Mouse (Mus musculus) right cerebral cortex, postnatal 36 days (tissue): ENCODE results near the gene Psmd6.

Experiments
- DNase-seq, 2 experiments: peaks; one replicate each; pipeline ENCODE4 v3.0.0; 2022; ENCODE audit warnings: low spot score in 2 of 2, mixed read lengths in 1 of 2

Psmd6 gene

GRCm38 (mm10) chr14:14120230-14121096, at the start of gene Psmd6:
TSS of gene Psmd6 (minus strand) at chr14:14120984.
- DNase-seq, result peak; percentile 82 to 83

GRCm38 (mm10) chr14:14110710-14111109, 10.1 kb downstream of the Psmd6 start:
- DNase-seq, result no peak

GRCm38 (mm10) chr14:14104930-14105318, 15.9 kb downstream of the Psmd6 start:
- no peak for DNase-seq

GRCm38 (mm10) chr14:14104213-14104929, 16.4 kb downstream of the Psmd6 start:
- no peak for DNase-seq

- no peak for DNase-seq
These were observed 19.5 kb downstream of the Psmd6 start for GRCm38 (mm10) chr14:14101296-14101695.

- DNase-seq, result no peak
These were observed 20.0 kb downstream of the Psmd6 start for GRCm38 (mm10) chr14:14100773-14101280.

GRCm38 (mm10) chr14:14098330-14098980, 22.3 kb downstream of the Psmd6 start:
- peak; percentile 78 to 82 for DNase-seq

GRCm38 (mm10) chr14:14090571-14090970, 30.2 kb downstream of the Psmd6 start:
- DNase-seq, result no peak

GRCm38 (mm10) chr14:14088016-14088791, 32.6 kb downstream of the Psmd6 start:
- DNase-seq, result no peak

GRCm38 (mm10) chr14:14087348-14087747, 33.4 kb downstream of the Psmd6 start:
- DNase-seq, result no peak

GRCm38 (mm10) chr14:14086711-14087263, 34.0 kb downstream of the Psmd6 start:
- DNase-seq, result no peak

- no peak for DNase-seq
These were observed 37.0 kb downstream of the Psmd6 start for GRCm38 (mm10) chr14:14083811-14084210.

GRCm38 (mm10) chr14:14080604-14081194, 40.1 kb downstream of the Psmd6 start:
- no peak for DNase-seq

GRCm38 (mm10) chr14:14071456-14071855, 49.3 kb downstream of the Psmd6 start:
- DNase-seq, result no peak

- DNase-seq, result no peak
These were observed 50.1 kb downstream of the Psmd6 start for GRCm38 (mm10) chr14:14070541-14071315.

- no peak for DNase-seq
These were observed 52.2 kb downstream of the Psmd6 start for GRCm38 (mm10) chr14:14068553-14068952.

- no peak for DNase-seq
These were observed 52.9 kb downstream of the Psmd6 start for GRCm38 (mm10) chr14:14067648-14068472.

GRCm38 (mm10) chr14:14066241-14066640, 54.5 kb downstream of the Psmd6 start:
- no peak for DNase-seq

GRCm38 (mm10) chr14:14065142-14065498, 55.7 kb downstream of the Psmd6 start:
- no peak for DNase-seq
